Mouse (Mus musculus): ENCODE data around the gene Rnf186.
A peak's percentile ranks its signal among the peaks of the same experiment; 100 is the strongest.
"Not testable (repeated sequence)": the region's sequence is repeated elsewhere in the genome, so short reads cannot be mapped to it uniquely, and the experiment has no call there.

The Rnf186 gene

GRCm38 (mm10) chr4:138972139-138972826 is 5.4 kb downstream of the Rnf186 start:
- DNase-seq (ENCODE audit: low spot score): peak; percentile 67

DNA sequence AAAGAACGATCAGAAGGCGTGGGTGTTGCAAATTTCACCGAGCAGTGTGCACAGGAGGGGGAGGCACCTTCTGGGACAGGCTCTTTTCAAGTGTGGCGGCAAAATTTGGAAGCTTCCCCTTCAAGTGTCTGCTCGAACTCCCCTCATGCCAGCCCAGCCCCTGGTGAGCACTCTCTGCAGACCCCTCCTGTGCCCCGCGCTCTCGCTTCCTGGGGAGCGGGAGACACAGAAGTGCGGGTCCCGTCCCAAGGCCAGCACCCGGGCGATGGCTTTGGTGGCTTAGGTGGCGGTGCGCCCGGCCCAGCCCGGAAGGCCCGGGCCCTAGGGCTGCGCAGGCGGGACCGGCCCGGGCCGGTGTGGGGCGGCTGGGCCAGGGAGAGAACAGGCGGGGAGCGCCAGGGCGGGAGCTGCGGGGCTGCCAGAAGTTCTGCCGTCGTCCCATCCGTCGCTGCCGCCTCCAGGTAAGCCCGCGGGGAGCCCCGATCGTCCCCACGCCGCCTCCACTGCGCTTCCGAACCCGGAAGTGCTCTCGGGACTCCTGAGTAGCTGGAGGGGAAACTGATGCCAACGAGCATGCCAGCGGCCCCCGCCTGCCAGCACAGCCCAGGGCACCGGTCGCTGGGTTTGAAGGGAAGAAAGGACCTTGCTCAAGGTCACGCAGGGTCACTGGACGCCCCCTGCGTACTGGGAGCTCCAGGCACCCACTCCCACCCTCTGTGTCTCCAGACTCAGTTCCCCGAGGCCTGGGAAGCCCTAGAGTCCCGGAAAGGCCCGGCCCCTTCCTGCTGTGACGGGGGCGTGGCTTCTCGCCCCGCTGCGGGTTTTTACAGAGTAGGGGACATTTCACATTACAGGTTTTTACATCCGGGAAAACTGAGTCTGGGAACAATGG is 6.2 kb downstream of the Rnf186 start, which contains the start of gene Tmco4:
Gene Tmco4 (plus strand): TSS at position 62 of the 892 bp plus-strand sequence.
- DNase-seq (ENCODE audit: low spot score): peak; percentile 59

DNA sequence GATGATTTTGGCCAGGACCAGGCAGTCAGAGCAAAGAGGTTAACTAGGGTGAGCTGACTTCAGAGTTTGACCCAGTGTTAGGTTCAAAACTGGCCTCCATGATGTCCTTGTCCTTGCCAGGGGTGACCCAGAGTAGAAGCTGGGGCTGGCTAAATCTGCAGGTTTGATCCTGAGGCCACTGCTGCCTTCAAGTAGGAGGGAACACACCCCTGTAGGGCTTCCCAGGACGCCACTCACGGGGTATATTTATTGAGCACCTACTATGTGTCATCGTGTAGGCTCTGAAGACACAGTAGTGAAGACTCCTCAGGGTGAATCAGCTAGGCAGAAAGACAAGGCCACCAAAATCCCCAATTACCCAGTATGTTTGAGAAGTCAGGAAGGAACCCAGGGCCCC is 6.8 kb downstream of the Rnf186 start:
- DNase-seq (ENCODE audit: low spot score): no peak

GRCm38 (mm10) chr4:138974540-138974939 is 7.6 kb downstream of the Rnf186 start:
- not testable (repeated sequence) for DNase-seq (ENCODE audit: low spot score)

- DNase-seq (ENCODE audit: low spot score): no peak
Observed at GRCm38 (mm10) chr4:138975194-138975593, 8.3 kb downstream of the Rnf186 start.

DNA sequence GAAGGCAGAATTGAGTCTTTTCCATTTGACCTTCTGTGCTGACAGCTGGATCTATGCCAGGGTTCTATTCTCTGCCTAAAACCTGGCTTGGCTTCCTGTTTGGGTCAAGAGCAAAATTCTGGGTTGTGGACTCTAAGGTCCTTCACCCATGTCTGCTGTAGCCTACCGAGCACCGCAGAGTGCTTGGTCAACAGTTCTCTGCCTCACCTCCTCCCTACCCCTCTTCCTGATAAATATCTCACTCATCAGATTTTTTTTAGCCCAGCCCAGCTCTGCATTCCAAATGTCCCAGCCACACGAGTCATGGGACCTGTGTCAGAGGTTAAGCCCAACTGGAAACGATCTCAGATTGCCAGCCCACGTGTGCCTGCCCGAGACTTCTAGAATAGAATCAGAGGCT is 9.1 kb downstream of the Rnf186 start:
- DNase-seq (ENCODE audit: low spot score): no peak

GRCm38 (mm10) chr4:138980021-138980420 is 13.1 kb downstream of the Rnf186 start:
- no peak for DNase-seq (ENCODE audit: low spot score)

DNA sequence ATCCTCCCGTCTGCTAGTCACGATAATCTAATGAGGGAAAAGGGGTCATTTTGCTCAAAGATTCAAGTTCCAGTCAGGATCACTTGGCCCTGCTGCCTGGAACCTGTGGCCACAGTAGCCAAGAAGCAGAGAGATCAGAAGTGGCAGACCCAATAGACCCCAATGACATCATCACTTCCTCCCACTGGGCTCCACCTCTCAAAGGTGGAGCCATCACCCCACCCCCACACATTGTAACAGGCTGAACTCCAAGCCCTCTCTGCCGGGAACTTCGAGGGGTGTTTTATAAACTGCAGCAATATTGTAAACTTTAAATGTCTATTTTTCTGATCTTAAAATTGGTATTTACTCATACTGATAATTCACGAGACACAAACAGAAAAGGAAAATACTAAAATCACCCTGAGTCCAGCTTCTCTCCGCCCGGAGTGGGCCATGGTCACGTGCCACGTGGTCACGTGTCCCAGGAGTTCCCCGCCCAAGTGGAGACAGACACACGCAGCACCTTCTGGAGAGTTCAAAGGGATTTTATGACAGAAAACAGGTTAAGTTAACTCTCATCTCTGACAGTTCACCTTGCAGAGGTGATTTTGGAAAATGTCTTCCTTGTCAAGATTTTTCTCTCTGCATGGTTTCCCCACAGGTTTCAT is 14.0 kb downstream of the Rnf186 start:
- DNase-seq (ENCODE audit: low spot score): no peak

DNA sequence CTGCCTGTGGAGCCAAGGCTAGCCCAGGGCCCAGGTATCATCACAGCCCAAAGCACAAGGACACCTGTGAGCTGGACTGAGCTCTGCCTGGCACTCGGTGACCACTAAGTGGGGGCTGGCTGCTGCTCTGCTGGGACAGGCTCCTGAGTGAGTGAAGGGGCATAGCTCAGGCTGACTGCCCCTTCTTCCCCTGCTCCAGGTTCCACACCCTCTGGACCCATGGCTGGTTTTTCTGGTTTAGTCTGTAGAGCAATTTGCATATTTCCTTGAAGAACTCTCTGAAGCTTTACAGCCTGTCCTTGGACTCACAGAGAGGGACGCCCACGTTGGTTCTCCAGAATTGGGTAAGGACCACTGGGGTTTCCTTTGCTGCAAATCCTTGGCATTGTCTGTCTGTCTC is 16.5 kb downstream of the Rnf186 start:
- DNase-seq (ENCODE audit: low spot score): no peak

- DNase-seq (ENCODE audit: low spot score): no peak
Observed at GRCm38 (mm10) chr4:138984744-138985143, 17.8 kb downstream of the Rnf186 start.

- no peak for DNase-seq (ENCODE audit: low spot score)
Observed at GRCm38 (mm10) chr4:138986280-138986679, 19.4 kb downstream of the Rnf186 start.

GRCm38 (mm10) chr4:138994389-138994788 is 27.5 kb downstream of the Rnf186 start:
- no peak for DNase-seq (ENCODE audit: low spot score)

- DNase-seq (ENCODE audit: low spot score): no peak
Observed at GRCm38 (mm10) chr4:138996410-138996809, 29.5 kb downstream of the Rnf186 start.

DNA sequence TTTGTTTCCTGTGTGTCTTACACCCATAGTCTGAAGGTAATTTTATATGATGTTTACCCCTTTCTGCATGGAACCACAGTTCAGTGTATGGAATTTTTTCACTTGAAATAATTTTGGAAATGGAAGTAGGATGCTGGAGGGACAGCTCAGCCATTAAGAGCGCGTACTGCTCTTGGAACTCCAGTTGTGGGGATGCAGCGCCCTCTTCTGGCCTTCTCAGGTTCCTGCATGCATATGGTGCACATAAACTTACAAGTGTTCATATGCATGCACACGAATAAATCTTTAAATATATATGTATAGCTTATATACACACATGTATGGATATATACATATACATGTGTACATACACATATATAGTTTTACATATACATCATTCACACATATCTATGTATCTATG is 30.2 kb downstream of the Rnf186 start:
- no peak for DNase-seq (ENCODE audit: low spot score)

DNA sequence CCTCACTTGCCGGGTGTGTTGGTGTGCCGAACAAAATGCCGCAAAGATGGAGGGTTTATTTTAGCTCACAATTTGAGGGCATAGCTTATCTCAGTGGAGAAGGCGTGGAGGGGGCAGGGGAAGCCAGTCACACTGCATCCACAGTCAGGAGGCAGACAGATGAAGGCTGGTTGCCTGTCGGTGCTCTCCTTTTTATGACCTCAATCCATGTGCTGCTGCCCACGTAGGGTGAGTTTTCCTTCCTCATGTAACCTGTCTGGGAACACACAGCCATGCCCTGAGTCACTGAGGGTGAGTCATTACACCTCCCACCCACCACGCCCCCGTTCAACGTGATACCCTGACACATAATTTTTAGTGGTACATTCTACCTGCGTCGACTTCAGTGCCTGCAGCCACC is 31.7 kb downstream of the Rnf186 start:
- DNase-seq (ENCODE audit: low spot score): no peak

- DNase-seq (ENCODE audit: low spot score): no peak
Observed at GRCm38 (mm10) chr4:139001026-139001425, 34.1 kb downstream of the Rnf186 start.

- DNase-seq (ENCODE audit: low spot score): no peak
Observed at GRCm38 (mm10) chr4:139001433-139001832, 34.5 kb downstream of the Rnf186 start.

DNA sequence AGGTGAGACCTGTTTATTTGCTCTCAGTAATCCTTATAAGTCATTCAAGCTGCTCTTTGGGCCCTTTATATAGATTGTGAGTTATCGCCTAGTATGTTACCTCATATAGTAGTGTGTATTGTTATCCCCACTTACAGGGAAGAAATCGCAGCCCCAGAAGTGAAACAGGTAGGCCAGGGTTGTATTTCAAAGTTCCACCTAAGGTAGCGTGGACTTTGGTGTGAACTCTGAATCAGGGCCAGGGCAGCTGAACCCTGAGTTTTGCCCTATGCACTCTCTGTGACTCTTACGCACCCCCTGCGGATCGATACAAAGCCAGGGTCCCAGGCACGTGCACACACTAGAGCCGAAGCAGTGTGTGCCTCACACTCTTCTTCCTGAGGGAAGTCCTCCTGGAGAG is 37.2 kb downstream of the Rnf186 start:
- no peak for DNase-seq (ENCODE audit: low spot score)

GRCm38 (mm10) chr4:139005214-139005613 is 38.3 kb downstream of the Rnf186 start:
- DNase-seq (ENCODE audit: low spot score): no peak

GRCm38 (mm10) chr4:139007353-139007752 is 40.4 kb downstream of the Rnf186 start:
- DNase-seq (ENCODE audit: low spot score): no peak

GRCm38 (mm10) chr4:139007981-139008536 is 41.1 kb downstream of the Rnf186 start:
- no peak for DNase-seq (ENCODE audit: low spot score)

DNA sequence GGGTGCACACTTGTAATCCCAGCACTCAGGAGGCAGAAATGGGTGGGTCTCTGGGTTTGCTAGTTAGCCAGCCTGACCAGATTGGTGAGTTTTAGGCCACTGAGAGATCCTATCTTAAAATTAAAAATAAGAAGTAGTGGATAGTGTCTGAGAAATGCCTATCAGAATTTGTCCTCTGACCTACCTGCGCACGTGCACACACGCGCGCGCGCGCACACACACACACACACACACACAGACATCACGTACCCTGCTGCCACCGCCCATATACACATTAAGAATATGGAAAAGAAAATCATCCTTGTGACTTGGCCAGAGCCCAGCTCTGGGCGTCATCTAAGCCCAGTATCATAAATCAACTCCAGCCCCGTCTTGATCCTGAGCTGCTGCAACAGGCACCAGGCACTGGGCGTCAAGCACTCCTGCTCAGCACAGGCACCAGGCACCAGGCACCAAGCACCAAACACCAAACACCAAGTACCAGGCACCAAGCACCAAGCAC is 44.3 kb downstream of the Rnf186 start:
- no peak for DNase-seq (ENCODE audit: low spot score)

Measured in retina, embryonic 14.5 days (tissue).